Mouse (Mus musculus) megakaryocyte, embryonic 14.5 days (primary cell): ENCODE data around the gene Letm1.

ENCODE experiments used
- FLI1 ChIP-seq: IDR thresholded peaks from 2 replicates; pipeline ENCODE4 v1.6.1; 2012; ENCODE audit warnings: low read length, inconsistent platforms, mixed read lengths
- GATA1 ChIP-seq: IDR thresholded peaks from 3 replicates; pipeline ENCODE4 v1.6.1; 2012; ENCODE audit warnings: mixed read lengths, low read length, inconsistent platforms, borderline replicate concordance

DNA sequence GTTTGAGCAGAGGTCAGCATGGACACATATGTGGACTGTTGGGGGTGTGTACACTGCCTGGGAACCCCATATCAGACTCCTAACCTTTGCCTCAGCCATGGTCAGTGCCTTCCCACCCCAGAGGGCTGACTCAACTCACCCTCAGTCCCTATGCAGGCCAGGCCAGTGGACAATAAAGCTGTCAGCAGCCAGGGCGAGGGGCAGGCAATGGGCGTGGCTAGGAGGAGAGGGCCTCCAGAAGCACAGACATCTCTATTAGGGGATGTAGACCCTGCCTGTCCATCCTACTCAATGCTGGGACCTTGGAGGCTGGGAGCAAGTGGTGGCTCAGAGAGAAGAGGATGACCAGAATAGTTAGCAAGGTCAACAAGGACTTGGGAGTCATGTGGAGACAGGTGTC lies 67.4 kb downstream of the Letm1 start:
- TF ChIP-seq GATA1 = no peak
- no peak for TF ChIP-seq FLI1
